Mouse (Mus musculus): Measurements from ENCODE around the gene Cdc34.
A peak's percentile ranks its signal among the peaks of the same experiment; 100 is the strongest.

Cdc34 gene

GRCm38 (mm10) chr10:79716254-79716987 is 34.4 kb downstream of the Cdc34 start, which contains the start of gene Hcn2:
Hcn2 (plus strand) TSS chr10:79716634.
- no peak for DNase-seq (ENCODE audit: low read depth)

- no peak for DNase-seq (ENCODE audit: low read depth)
Measured at GRCm38 (mm10) chr10:79716988-79717355, 35.0 kb downstream of the Cdc34 start.

DNA sequence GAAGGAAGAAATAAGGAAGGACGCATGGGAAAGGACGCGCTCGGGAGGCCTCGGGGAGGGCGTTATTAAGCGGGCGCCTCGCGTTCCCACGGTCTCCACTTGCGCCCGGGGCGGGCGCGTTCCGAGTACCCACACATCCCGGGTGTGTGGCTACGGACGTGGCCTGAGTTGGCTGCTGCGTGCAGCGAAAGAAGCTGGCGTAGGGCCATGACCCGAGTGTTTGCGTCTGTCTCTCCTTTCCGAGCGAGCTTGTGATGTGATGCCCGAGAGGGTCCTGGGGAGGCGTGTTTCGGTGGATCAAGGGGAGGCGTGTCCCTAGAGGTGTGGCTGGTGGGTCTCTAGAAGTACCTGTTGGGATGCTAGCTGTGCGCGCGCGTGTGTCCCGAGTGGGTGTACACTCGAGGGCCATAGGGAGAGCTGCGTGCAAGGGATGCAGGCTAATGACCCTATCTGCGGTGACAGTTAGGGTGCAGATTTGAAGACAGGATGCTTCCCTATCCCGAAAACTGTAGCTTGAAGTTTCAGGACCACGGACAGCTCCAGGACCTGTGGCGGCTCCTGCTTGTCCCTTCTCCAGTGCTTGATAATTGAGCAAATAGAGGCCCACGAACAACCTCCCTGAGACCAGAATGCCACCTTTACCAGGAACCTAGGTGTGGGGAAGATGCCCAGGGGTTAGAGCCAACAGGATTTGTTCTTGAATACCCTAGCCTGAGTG is 35.8 kb downstream of the Cdc34 start:
- DNase-seq (ENCODE audit: low read depth) = peak; percentile 68

DNA sequence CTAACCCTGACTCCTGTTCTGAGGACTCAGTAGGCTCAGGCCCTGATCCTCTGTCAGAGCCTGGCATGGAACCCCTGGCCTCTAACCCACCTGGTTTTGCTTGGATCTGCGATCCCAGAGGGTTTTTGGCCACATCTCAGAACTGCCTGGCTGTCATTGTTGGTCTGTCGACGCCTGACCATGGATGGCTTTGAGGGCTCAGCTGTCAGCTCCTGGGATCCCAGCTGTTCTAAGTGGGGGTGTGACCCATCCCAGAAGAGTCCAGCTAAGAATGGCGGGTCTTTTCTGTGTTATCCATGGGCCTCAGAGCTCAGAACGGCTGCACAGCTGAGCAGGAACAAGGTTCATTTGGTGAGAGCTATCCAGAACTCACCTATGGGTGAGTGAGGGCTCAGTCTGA is 39.1 kb downstream of the Cdc34 start:
- DNase-seq (ENCODE audit: low read depth) = no peak

GRCm38 (mm10) chr10:79723047-79723446 is 41.1 kb downstream of the Cdc34 start:
- DNase-seq (ENCODE audit: low read depth) = no peak

DNA sequence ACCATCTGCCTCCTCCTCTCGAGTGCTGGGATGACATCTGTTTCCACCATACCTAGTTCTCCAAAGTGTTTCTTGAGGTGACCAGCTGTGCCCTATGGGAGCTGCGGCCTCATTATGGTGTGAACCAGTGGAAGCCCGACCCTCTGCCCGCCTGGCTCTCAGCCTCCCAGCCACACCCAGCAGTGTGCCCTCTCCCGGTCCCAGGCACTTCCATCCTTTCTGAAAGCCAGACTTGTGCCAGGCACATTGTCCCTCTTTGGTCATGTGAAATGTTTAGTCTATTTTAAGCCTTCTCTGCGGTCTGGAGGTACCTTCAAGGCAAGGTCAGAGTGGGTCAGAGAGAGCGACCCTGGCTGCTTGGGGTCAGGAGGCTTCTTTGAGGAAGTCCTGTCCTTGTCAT is 41.7 kb downstream of the Cdc34 start:
- DNase-seq (ENCODE audit: low read depth) = no peak

DNA sequence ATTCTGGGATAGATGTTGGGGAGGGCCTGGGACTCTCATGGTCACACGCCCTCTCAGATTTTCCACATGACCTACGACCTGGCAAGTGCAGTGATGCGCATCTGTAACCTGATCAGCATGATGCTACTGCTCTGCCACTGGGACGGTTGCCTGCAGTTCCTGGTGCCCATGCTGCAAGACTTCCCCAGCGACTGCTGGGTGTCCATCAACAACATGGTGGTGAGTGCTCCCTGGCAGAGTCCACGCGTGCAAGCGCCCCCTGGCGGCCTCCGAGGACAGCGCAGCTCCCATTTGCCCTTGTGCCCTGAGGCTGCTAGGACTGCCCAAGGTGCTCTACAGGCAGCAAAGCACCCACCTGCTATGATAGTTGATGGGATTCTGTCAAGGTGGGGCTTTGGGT is 44.1 kb downstream of the Cdc34 start:
- DNase-seq (ENCODE audit: low read depth) = peak; percentile 70

DNA sequence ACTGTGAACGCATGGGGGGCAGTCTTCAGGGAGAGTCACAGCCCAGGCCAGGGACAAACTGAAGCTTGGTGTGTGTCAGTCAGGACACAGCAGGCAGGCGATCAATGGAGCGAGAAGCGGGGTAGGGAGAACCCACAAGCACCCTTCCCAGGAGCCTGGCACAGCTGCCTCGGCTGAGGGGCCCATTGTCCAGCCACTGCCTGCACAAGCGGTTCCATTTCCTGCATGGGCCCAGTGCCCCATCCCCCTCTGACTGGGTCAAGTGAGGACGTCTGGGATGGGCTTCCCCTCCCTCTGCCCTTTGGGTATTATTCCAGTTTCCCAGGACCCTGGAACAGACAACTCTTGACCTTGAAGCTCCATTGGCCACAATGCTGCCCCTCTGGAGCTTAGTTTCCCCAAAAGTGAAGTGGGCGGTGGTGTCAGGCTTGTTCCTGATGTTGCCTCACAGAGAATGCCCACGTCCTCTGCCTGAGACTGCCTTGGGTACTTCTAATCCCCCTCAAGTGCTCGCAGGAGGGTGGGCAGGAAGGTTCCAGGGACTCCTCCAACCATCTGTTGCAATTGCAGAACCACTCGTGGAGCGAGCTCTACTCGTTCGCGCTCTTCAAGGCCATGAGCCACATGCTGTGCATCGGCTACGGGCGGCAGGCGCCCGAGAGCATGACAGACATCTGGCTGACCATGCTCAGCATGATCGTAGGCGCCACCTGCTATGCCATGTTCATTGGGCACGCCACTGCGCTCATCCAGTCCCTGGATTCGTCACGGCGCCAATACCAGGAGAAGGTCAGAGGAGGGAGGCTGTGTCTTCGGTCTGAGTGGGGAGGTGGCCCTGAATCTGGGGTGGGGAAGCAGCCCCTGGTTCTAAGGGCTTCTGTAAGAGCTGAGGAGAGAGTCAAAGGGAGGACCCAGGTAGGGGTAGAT is 46.6 kb downstream of the Cdc34 start:
- DNase-seq (ENCODE audit: low read depth) = no peak

DNA sequence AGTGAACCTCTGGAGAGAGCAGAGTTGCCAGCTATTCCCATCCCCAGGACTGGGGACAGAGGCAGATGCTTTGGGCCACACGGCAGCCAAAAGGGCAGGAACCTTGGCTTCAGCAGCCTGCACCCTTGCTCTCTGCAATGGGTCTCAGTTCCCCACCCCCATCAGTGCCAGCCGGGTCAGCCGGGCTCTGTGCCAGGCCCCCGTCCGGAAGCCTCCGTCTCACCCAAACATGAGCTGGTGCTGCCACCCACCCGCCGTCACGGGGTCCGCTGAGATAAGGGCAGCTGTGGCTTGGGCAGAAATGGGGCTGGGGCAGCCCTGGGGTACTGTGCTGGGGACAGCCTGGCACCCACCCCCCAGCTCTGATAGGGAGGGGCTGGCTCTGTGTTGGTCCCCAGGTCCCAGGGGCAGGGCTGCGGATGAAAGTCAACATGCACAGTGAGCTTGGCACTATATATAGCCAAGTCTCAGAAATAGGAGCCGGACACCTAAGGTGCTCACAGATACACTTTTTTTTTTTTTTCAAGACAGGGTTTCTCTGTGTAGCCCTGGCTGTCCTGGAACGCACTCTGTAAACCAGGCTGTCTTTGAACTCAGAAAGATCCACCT is 47.5 kb downstream of the Cdc34 start:
- DNase-seq (ENCODE audit: low read depth) = peak; percentile 29

- DNase-seq (ENCODE audit: low read depth) = peak; percentile 42
Measured at GRCm38 (mm10) chr10:79732500-79732899, 50.5 kb downstream of the Cdc34 start.

GRCm38 (mm10) chr10:79733847-79734246 is 51.9 kb downstream of the Cdc34 start:
- no peak for DNase-seq (ENCODE audit: low read depth)

DNA sequence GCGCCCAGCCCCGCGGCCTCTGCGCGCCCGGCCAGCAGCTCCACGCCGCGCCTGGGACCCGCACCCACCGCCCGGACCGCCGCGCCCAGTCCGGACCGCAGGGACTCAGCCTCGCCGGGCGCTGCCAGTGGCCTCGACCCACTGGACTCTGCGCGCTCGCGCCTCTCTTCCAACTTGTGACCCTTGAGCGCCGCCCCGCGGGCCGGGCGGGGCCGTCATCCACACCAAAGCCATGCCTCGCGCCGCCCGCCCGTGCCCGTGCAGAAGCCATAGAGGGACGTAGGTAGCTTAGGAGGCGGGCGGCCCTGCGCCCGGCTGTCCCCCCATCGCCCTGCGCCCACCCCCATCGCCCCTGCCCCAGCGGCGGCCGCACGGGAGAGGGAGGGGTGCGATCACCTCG is 53.4 kb downstream of the Cdc34 start:
- DNase-seq (ENCODE audit: low read depth) = no peak

DNA sequence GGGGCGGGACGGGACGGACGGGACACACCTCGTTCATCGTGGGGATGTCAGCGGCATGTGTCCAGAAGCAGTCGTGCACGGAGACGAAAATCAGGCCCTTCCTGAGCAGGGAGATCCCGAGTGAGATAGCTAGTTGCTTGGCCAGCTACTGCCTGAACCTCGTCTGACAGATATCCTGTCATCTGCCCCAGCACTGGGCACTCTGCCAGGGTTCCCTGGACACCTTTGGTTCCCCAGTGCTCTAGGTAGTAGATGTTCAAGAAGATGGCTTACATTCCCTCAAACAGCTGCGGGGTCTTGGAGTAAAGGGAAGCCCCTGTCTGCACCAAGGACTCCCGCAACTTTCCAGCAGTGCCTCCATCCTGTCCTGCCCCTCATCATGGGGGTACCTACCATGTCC is 54.7 kb downstream of the Cdc34 start:
- DNase-seq (ENCODE audit: low read depth) = peak; percentile 30

Data from 416B (cell line).